Mouse (Mus musculus) E14TG2a.4 (cell line): ENCODE results near the gene Tfap2e.

Source experiments
- CTCF ChIP-seq: conservative IDR thresholded peaks from 2 replicates; pipeline ENCODE4 v1.5.1; 2014; ENCODE audit warnings: low read length
- POU5F1 ChIP-seq: IDR thresholded peaks from 2 replicates; pipeline ENCODE4 v1.6.1; 2014; ENCODE audit warnings: low read length, borderline replicate concordance

DNA sequence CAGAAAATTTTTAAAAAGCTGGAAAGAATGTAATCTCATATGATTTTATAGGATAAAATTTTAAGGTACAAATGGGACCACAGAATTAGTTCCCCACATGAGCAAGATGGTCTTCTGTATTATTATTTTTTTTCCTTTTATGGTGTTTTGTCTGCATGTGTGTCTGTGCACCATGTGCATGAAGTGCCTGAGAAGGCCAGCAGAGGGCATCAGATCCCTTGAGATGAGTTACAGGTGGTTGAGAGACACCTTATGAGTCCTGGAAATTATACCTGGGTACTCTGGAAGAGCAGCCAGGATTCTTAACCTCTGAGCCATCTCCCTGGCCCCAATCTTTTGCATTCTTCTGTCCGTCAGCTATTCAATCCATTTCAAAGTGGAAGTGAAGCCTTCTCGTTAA is 69.0 kb downstream of the Tfap2e start:
- TF ChIP-seq CTCF (peak; percentile 72), POU5F1 (no peak)
